Mouse (Mus musculus) myocyte (in vitro differentiated cells): ENCODE results near the gene Gna14. TPM values are rescaled to one million over a fixed set of nuclear protein-coding genes. Genes with fewer than 3 reads are reported as not detected.

Source experiments
- H3K27me3 ChIP-seq: one replicate; pipeline ENCODE4 v1.6.1; 2011; ENCODE audit not compliant: control insufficient read depth, insufficient read depth, insufficient read length
- H3K36me3 ChIP-seq: one replicate; pipeline ENCODE4 v1.6.1; 2011; ENCODE audit not compliant: control insufficient read depth, insufficient read depth
- H3K4me2 ChIP-seq: one replicate; pipeline ENCODE4 v1.6.1; 2011; ENCODE audit warnings: low read depth, control low read depth
- H3K4me3 ChIP-seq: one replicate; pipeline ENCODE4 v1.5.1; 2011; ENCODE audit warnings: mild to moderate bottlenecking, control low read depth, moderate library complexity
- H3K79me2 ChIP-seq: one replicate; pipeline ENCODE4 v1.6.1; 2011; ENCODE audit not compliant: control insufficient read depth, insufficient read depth
- H3ac ChIP-seq: one replicate; pipeline ENCODE4 v1.6.1; 2011; ENCODE audit not compliant: control insufficient read depth, insufficient read length
- CEBPB ChIP-seq: IDR thresholded peaks from 2 replicates; pipeline ENCODE4 v1.6.1; 2011; ENCODE audit warnings: mild to moderate bottlenecking, moderate library complexity; ENCODE audit not compliant: poor library complexity, insufficient read depth, severe bottlenecking
- E2F4 ChIP-seq: IDR thresholded peaks from one replicate; pipeline ENCODE4 v1.6.1; 2011; ENCODE audit warnings: mild to moderate bottlenecking, control low read depth, moderate library complexity; ENCODE audit not compliant: insufficient read depth
- MAX ChIP-seq: IDR thresholded peaks from one replicate; pipeline ENCODE4 v1.6.1; 2011; ENCODE audit warnings: low read depth, mild to moderate bottlenecking, control low read depth
- MYOD1 ChIP-seq, 3 experiments: IDR thresholded peaks; one replicate each; pipeline ENCODE4 v1.6.1; 2011; ENCODE audit warnings: control low read depth in 2 of 3, low read depth in 2 of 3, mild to moderate bottlenecking in 2 of 3, moderate library complexity in 1 of 3; ENCODE audit not compliant: insufficient read length in 2 of 3, control insufficient read depth in 1 of 3
- MYOG ChIP-seq, 3 experiments: IDR thresholded peaks; one replicate each; pipeline ENCODE4 v1.6.1; 2011; ENCODE audit warnings: control low read depth in 2 of 3, low read depth in 2 of 3, mild to moderate bottlenecking in 2 of 3; ENCODE audit not compliant: insufficient read length in 2 of 3, control insufficient read depth in 1 of 3, insufficient read depth in 1 of 3
- POLR2A ChIP-seq: IDR thresholded peaks from one replicate; pipeline ENCODE4 v1.6.1; 2011; ENCODE audit warnings: low read depth, mild to moderate bottlenecking, control low read depth, moderate library complexity; ENCODE audit not compliant: insufficient read length
- POLR2AphosphoS2 ChIP-seq: IDR thresholded peaks from one replicate; pipeline ENCODE4 v1.6.1; 2011; ENCODE audit warnings: low read depth, control low read depth; ENCODE audit not compliant: insufficient read length
- REST ChIP-seq: IDR thresholded peaks from one replicate; pipeline ENCODE4 v1.6.1; 2011; ENCODE audit warnings: mild to moderate bottlenecking, control low read depth, moderate library complexity; ENCODE audit not compliant: insufficient read depth, insufficient read length
- SRF ChIP-seq: IDR thresholded peaks from one replicate; pipeline ENCODE4 v1.6.1; 2011; ENCODE audit warnings: low read depth; ENCODE audit not compliant: control insufficient read depth, insufficient read length
- TCF12 ChIP-seq: IDR thresholded peaks from one replicate; pipeline ENCODE4 v1.6.1; 2011; ENCODE audit warnings: mild to moderate bottlenecking, control low read depth; ENCODE audit not compliant: poor library complexity, insufficient read depth, severe bottlenecking
- TCF3 ChIP-seq: IDR thresholded peaks from one replicate; pipeline ENCODE4 v1.6.1; 2011; ENCODE audit warnings: low read depth, control low read depth; ENCODE audit not compliant: insufficient read length
- USF1 ChIP-seq: IDR thresholded peaks from one replicate; pipeline ENCODE4 v1.6.1; 2011; ENCODE audit warnings: low read depth, mild to moderate bottlenecking, control low read depth, moderate library complexity
- polyA plus RNA-seq: library from polyadenylated mRNA; unstranded; fragments of >200 nt; fragmentation: generic; extraction: Trizol; gene quantifications from one replicate; pipeline ENCODE4 v1.2.1, GENCODE M21; 2012; ENCODE audit warnings: missing spikeins

Gene Gna14
- polyA plus RNA-seq, 1 experiment, result 0.02 TPM

DNA sequence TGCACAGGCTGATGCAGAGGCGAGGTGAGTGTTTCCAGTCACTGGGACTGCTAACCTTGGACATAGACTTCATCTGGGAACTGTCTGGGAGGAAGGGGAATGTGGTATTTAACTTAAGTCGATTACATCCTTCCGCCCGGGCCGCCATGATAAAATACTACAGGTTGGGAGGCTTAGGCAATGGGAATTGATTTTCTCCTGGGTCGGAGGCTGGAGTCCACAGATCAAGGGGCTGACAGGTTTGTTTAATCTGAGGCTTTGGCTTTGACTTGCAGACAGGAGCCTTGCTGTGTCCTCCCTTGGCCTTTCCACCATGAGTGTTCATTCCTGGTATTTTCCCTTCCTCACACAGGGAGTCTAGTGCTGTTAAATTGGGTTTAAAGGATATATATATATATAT is 5.8 kb downstream of the Gna14 start:
- TF ChIP-seq E2F4, result no peak
- no peak for TF ChIP-seq CEBPB
- TF ChIP-seq MAX, result no peak
- no peak for TF ChIP-seq POLR2A
- no peak for TF ChIP-seq MYOD1 (IDR thresholded peaks at IDR 0.05; ENCODE audit: control insufficient read depth in 1 of 3, insufficient read length in 2 of 3, low read depth in 2 of 3)
- TF ChIP-seq TCF3, result no peak
- no peak for TF ChIP-seq POLR2AphosphoS2
- no peak for TF ChIP-seq MYOG (IDR thresholded peaks at IDR 0.05; ENCODE audit: control insufficient read depth in 1 of 3, insufficient read depth in 1 of 3, insufficient read length in 2 of 3, low read depth in 2 of 3)
- Histone ChIP-seq H3K4me2 (no peak overlapping the region), H3K36me3 (no peaks in the 10 kb centered on the region), H3K79me2 (no peaks in the 10 kb centered on the region), H3K4me3 (no peak overlapping the region), H3K27me3 (peaks cover 5% of the 10 kb centered on the region), H3ac (no peak overlapping the region)

- no peaks in the 10 kb centered on the region for H3K79me2 ChIP-seq
- no peak overlapping the region for H3ac ChIP-seq
- no peaks in the 10 kb centered on the region for H3K36me3 ChIP-seq
- H3K4me3 ChIP-seq, result no peak overlapping the region
- no peaks in the 10 kb centered on the region for H3K27me3 ChIP-seq
- no peak overlapping the region for H3K4me2 ChIP-seq
- TF ChIP-seq SRF, result no peak
- no peak for TF ChIP-seq USF1
- no peak for TF ChIP-seq REST
- TF ChIP-seq CEBPB, result no peak
- no peak for TF ChIP-seq TCF3
- no peak for TF ChIP-seq MYOD1 (IDR thresholded peaks at IDR 0.05; ENCODE audit: control insufficient read depth in 1 of 3, insufficient read length in 2 of 3, low read depth in 2 of 3)
Measured at GRCm38 (mm10) chr19:16443335-16443734, 7.8 kb downstream of the Gna14 start.

- TF ChIP-seq E2F4 (no peak), POLR2A (no peak), REST (no peak), USF1 (no peak), MYOG (IDR thresholded peaks at IDR 0.05; ENCODE audit: control insufficient read depth in 1 of 3, insufficient read depth in 1 of 3, insufficient read length in 2 of 3, low read depth in 2 of 3) (no peak), TCF3 (no peak), CEBPB (no peak), POLR2AphosphoS2 (no peak), MYOD1 (IDR thresholded peaks at IDR 0.05; ENCODE audit: control insufficient read depth in 1 of 3, insufficient read length in 2 of 3, low read depth in 2 of 3) (no peak), TCF12 (no peak), MAX (no peak)
Measured at GRCm38 (mm10) chr19:16446612-16447011, 11.1 kb downstream of the Gna14 start.

DNA sequence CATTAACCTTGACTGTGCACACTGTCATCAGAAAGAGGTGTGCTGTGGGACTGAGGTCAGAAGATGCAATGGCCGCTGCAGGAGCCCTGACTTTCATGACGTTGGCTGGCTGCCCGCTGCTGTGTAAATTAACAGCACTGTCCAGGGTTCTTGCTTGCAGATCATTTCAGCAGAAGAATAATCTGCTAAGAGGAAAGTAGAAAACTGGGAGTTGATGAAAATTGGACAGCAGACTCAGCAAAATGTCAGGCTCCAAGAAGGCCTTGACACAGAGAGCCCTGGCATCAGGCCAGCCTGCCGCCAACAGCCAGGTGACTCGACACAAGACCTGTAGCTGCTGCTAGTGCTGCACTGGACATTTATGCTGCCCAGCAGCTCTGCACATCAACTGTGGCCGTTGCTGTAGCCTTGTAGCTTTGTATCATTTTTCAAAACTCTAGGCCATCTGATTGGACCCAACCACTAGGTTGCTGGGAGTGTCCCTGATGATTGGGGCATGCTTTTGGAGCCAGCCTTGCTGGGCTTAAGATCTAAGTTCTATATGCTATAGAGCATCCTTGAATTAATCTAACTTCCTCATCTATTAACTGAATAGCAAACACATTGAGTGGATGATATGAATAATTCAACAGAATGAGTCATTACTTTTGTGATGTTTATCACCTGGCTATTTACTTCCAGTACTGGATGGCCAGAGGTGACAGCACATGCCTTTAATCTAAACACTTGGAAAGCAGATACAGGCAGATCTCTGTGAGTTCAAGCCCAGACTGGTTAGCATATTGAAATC is 12.5 kb downstream of the Gna14 start:
- no peaks in the 10 kb centered on the region for H3K36me3 ChIP-seq
- TF ChIP-seq CEBPB (no peak), POLR2A (no peak), MYOD1 (IDR thresholded peaks at IDR 0.05; ENCODE audit: control insufficient read depth in 1 of 3, insufficient read length in 2 of 3, low read depth in 2 of 3) (no peak), TCF12 (no peak), E2F4 (no peak), MAX (no peak), TCF3 (no peak), USF1 (no peak), MYOG (IDR thresholded peaks at IDR 0.05; ENCODE audit: control insufficient read depth in 1 of 3, insufficient read depth in 1 of 3, insufficient read length in 2 of 3, low read depth in 2 of 3) (no peak), REST (no peak), SRF (no peak), POLR2AphosphoS2 (no peak)
- H3K4me2 ChIP-seq, result no peak overlapping the region
- no peaks in the 10 kb centered on the region for H3K27me3 ChIP-seq
- no peak overlapping the region for H3ac ChIP-seq
- no peak overlapping the region for H3K4me3 ChIP-seq
- H3K79me2 ChIP-seq, result no peaks in the 10 kb centered on the region

More at GRCm38 (mm10) chr19:16446612-16447011, 11.1 kb downstream of the Gna14 start:
- H3K4me2 ChIP-seq, result no peak overlapping the region
- no peaks in the 10 kb centered on the region for H3K79me2 ChIP-seq
- no peak overlapping the region for H3ac ChIP-seq
- no peaks in the 10 kb centered on the region for H3K36me3 ChIP-seq
- H3K27me3 ChIP-seq, result no peaks in the 10 kb centered on the region
- no peak overlapping the region for H3K4me3 ChIP-seq

GRCm38 (mm10) chr19:16448796-16449195 is 13.2 kb downstream of the Gna14 start:
- TF ChIP-seq CEBPB, result no peak
- TF ChIP-seq POLR2A, result no peak
- TF ChIP-seq MAX, result no peak
- TF ChIP-seq USF1, result no peak
- no peak for TF ChIP-seq E2F4

More at GRCm38 (mm10) chr19:16448796-16449195, 13.2 kb downstream of the Gna14 start:
- no peaks in the 10 kb centered on the region for H3K36me3 ChIP-seq
- no peaks in the 10 kb centered on the region for H3K27me3 ChIP-seq
- no peaks in the 10 kb centered on the region for H3K79me2 ChIP-seq
- H3K4me3 ChIP-seq, result no peak overlapping the region
- H3K4me2 ChIP-seq, result no peak overlapping the region
- no peak overlapping the region for H3ac ChIP-seq
